Mouse (Mus musculus): Measurements from ENCODE around the gene Pdpk1. TPM values are rescaled to one million over a fixed set of nuclear protein-coding genes. Genes with fewer than 3 reads are reported as not detected.

Pdpk1 gene
- 35.8 and 36.0 TPM in 2 replicates for polyA plus RNA-seq (2015; fragmentation: Nextera tagmentation; extraction: Ambion mirVana)

DNA sequence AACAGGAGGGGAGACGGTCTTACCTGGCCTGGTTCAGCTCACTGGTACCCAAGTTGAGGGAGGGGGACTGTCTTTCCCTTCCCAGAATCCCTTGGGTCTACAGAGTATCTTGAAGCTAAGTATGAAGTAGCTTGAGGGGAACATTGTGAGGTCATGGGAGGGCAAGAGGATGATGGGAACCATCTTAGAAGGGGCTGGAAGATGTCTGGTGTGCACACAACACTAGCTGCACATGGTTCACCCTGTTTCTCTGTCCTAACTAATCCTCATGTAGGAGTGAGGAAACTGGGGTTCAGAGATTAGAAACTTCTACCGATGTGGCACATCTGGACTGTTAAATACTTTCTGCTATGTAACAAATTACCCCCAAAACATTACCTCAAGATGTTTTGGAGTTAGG lies at the start of gene Pdpk1:
Pdpk1 (minus strand) TSS at position 101 of the 400 bp plus-strand sequence.
- H3K36me3 ChIP-seq = no peaks in the 10 kb centered on the region
- peaks cover 9% of the 10 kb centered on the region; the same call in 1 of the 2 replicates for H3K4me1 ChIP-seq (replicated peaks)
- no peak within 1 kb of the TSS for H3K27ac ChIP-seq
- H3K9ac ChIP-seq = peak within 1 kb of the TSS; percentile 43
- no peaks in the 10 kb centered on the region for H3K9me3 ChIP-seq
- H3K27me3 ChIP-seq (replicated peaks) = no peaks in the 10 kb centered on the region
- peak within 1 kb of the TSS; percentile 41 for H3K4me3 ChIP-seq (replicated peaks)
- WGBS = 89% methylated on average over 2 of the region's 2 CpGs
- ATAC-seq = no peak
- peak within 1 kb of the TSS; percentile 88 for H3K4me2 ChIP-seq (replicated peaks)

DNA sequence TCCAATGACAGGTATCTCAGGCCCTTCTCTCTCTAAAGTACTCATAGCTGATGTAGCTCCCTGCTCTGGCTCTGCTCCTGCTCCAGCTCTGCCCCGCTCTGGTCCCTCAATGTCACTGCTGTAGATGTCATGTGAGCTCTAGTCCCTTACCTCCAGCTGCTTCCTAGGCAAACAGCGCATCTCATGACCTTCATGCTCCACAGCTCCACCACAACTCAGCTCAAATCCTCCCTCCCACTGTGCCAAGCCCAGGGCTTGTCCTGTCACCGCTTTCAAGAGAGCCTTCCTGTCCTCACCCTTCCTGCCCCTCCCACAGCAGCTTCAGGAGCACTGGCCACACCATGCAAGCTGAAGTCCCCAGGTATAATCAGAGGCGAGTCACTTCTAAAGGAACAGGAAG lies 49.0 kb upstream of the Pdpk1 start:
- Histone ChIP-seq H3K4me3 (replicated peaks) (no peak overlapping the region), H3K27me3 (replicated peaks) (no peaks in the 10 kb centered on the region), H3K9ac (no peak overlapping the region), H3K27ac (no peak overlapping the region), H3K4me1 (replicated peaks) (peaks cover 31% of the 10 kb centered on the region), H3K36me3 (no peaks in the 10 kb centered on the region), H3K4me2 (replicated peaks) (no peak overlapping the region), H3K9me3 (no peaks in the 10 kb centered on the region)
- WGBS = 57% methylated on average over 4 of the region's 4 CpGs
- ATAC-seq = no peak

- H3K36me3 ChIP-seq = no peaks in the 10 kb centered on the region
Measured at GRCm38 (mm10) chr17:24199252-24199651, 48.5 kb upstream of the Pdpk1 start.

DNA sequence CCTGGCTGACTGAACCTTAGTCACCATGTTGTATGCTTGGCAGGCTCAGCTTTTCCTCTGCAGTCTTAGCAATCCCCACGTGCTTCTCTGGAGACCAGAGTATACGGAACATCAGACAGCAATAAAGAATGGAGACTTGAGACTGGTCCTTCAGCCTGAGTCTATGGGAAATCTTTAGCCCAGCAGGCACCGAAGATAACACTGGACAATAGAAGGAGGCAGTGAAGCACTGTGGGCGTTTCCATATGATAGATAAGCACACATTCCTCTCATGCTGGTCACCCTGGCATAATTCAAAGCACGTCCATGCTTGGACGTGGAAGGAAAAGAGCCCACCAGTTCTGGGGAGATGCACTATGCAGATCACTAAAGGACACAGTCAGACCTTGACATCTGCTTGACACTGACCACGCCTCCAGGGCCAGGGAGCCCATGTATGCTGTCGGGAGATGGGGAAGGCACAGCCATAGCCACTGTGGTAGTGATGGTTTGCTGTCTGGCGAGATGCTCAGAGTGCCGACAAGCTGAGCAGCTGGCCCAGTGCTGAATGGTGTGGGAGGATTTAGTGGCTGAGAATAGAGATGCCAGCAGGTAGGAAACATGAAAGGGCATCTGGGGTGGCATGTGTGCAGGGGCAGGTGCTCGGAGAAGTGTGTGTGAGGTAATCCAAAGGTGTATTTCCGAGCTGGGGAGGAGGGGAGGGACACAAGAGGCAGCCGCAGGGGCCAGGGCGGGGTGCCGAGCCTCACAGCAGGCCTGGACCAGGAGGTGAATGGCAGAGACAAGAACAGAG lies 46.5 kb upstream of the Pdpk1 start:
- 58% methylated on average over 15 of the region's 15 CpGs for WGBS
- Histone ChIP-seq H3K36me3 (no peaks in the 10 kb centered on the region), H3K4me2 (replicated peaks) (no peak overlapping the region), H3K4me1 (replicated peaks) (peaks cover 13% of the 10 kb centered on the region; the same call in 1 of the 2 replicates), H3K9me3 (no peaks in the 10 kb centered on the region), H3K9ac (no peak overlapping the region), H3K27me3 (replicated peaks) (no peaks in the 10 kb centered on the region), H3K27ac (no peak overlapping the region), H3K4me3 (replicated peaks) (no peak overlapping the region)
- no peak for ATAC-seq

More at GRCm38 (mm10) chr17:24199252-24199651, 48.5 kb upstream of the Pdpk1 start:
- H3K27me3 ChIP-seq (replicated peaks) = no peaks in the 10 kb centered on the region
- H3K4me2 ChIP-seq (replicated peaks) = no peak overlapping the region
- 88% methylated on average over 4 of the region's 4 CpGs for WGBS
- ATAC-seq = no peak
- no peak overlapping the region for H3K9ac ChIP-seq
- no peaks in the 10 kb centered on the region for H3K9me3 ChIP-seq
- no peak overlapping the region for H3K4me3 ChIP-seq (replicated peaks)
- H3K4me1 ChIP-seq (replicated peaks) = peaks cover 26% of the 10 kb centered on the region
- no peak overlapping the region for H3K27ac ChIP-seq

DNA sequence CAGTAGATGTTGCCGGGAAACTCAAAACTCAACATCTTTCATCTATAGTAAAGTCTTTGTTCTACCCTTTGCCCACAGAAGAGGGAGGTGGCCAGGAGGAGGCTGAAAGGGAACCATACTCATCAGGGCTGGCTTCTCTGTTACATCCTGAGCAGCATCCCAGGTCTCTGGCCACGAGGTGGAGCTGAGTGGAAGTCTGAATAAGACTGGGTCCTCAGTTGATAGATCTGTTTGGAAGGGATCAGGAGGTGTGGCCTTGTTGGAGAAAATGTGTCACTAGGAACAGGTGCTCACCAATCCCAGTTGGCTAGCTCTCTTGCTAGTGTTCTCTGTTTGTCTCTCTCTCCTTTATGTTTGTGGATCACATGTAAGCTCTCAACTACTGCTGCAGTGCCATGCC lies 44.6 kb upstream of the Pdpk1 start:
- no peaks in the 10 kb centered on the region for H3K27me3 ChIP-seq (replicated peaks)

DNA sequence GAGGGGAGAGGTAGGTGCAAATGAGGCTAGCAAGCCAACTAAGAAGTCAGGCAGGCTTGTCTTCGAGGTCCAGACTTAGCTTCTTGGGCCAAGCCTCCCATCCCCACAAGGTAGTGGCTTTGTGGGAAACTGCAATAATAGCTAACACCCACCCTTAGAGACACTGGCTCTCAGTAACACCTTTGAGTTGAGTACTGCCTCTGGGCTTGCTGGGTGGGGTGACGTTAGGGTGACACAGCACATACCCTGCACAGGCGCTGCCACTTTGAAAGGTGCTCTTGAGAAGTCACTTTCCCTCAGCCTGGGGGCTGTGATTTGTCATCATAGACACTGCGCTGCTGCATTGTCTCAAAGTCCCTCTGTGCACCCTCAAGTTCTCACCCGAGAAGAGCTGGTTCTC lies 43.0 kb upstream of the Pdpk1 start:
- Histone ChIP-seq H3K27ac (no peak overlapping the region), H3K9ac (no peak overlapping the region), H3K4me3 (replicated peaks) (no peak overlapping the region), H3K9me3 (no peaks in the 10 kb centered on the region), H3K27me3 (replicated peaks) (no peaks in the 10 kb centered on the region), H3K4me2 (replicated peaks) (no peak overlapping the region), H3K36me3 (no peaks in the 10 kb centered on the region), H3K4me1 (replicated peaks) (no peaks in the 10 kb centered on the region)
- WGBS = 81% methylated on average over 5 of the region's 5 CpGs
- no peak for ATAC-seq

More for the DNA sequence above, 44.6 kb upstream of the Pdpk1 start:
- ATAC-seq = no peak
- H3K4me1 ChIP-seq (replicated peaks) = 0 out of 2 replicates have a peak, but pooled peaks cover under 1% of the 10 kb centered on the region
- H3K36me3 ChIP-seq = no peaks in the 10 kb centered on the region
- WGBS = 60% methylated on average over 2 of the region's 2 CpGs
- H3K27ac ChIP-seq = no peak overlapping the region
- H3K9me3 ChIP-seq = no peaks in the 10 kb centered on the region
- H3K9ac ChIP-seq = no peak overlapping the region
- H3K4me2 ChIP-seq (replicated peaks) = no peak overlapping the region
- no peak overlapping the region for H3K4me3 ChIP-seq (replicated peaks)

- 82% methylated on average over 8 of the region's 8 CpGs for WGBS
- Histone ChIP-seq H3K9ac (no peak overlapping the region), H3K27ac (no peak overlapping the region), H3K4me1 (replicated peaks) (no peaks in the 10 kb centered on the region), H3K27me3 (replicated peaks) (no peaks in the 10 kb centered on the region), H3K4me2 (replicated peaks) (no peak overlapping the region), H3K9me3 (no peaks in the 10 kb centered on the region), H3K4me3 (replicated peaks) (no peak overlapping the region), H3K36me3 (no peaks in the 10 kb centered on the region)
- no peak for ATAC-seq
Measured at GRCm38 (mm10) chr17:24193268-24193667, 42.5 kb upstream of the Pdpk1 start.

GRCm38 (mm10) chr17:24192848-24193247 lies 42.1 kb upstream of the Pdpk1 start:
- Histone ChIP-seq H3K4me2 (replicated peaks) (no peak overlapping the region), H3K9ac (no peak overlapping the region), H3K4me3 (replicated peaks) (no peak overlapping the region), H3K27me3 (replicated peaks) (no peaks in the 10 kb centered on the region), H3K27ac (no peak overlapping the region), H3K4me1 (replicated peaks) (no peaks in the 10 kb centered on the region), H3K9me3 (no peaks in the 10 kb centered on the region), H3K36me3 (0 out of 2 replicates have a peak, but pooled peaks cover 2% of the 10 kb centered on the region)
- no peak for ATAC-seq
- 77% methylated on average over 8 of the region's 8 CpGs for WGBS

GRCm38 (mm10) chr17:24191481-24191880 lies 40.8 kb upstream of the Pdpk1 start:
- Histone ChIP-seq H3K4me2 (replicated peaks) (no peak overlapping the region), H3K27me3 (replicated peaks) (no peaks in the 10 kb centered on the region), H3K27ac (no peak overlapping the region), H3K4me3 (replicated peaks) (no peak overlapping the region), H3K9ac (no peak overlapping the region), H3K36me3 (0 out of 2 replicates have a peak, but pooled peaks cover 2% of the 10 kb centered on the region), H3K4me1 (replicated peaks) (no peaks in the 10 kb centered on the region), H3K9me3 (no peaks in the 10 kb centered on the region)
- 71% methylated on average over 4 of the region's 4 CpGs for WGBS
- no peak for ATAC-seq

DNA sequence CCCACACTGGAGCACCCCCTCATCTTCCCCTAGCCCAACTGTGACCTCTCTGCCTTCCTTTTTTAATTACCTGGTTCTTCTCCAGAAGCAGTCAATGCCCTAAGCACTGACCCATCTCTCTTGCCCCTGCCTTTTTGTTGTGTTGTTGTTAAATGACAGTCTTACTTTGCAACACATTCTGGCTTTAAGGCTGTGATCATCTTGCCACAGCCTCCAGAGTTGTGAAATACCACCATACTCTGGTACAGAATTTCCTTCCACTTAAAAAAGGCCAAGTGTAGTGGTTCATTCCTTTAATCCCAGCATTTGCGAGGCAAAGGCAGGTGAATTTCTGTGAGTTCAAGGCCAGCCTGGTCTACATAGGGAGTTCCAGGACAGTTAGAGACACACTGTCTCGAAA lies 40.2 kb upstream of the Pdpk1 start:
- no peaks in the 10 kb centered on the region for H3K4me1 ChIP-seq (replicated peaks)
- 0 out of 2 replicates have a peak, but pooled peaks cover 2% of the 10 kb centered on the region for H3K36me3 ChIP-seq
- 82% methylated on average over 2 of the region's 2 CpGs for WGBS
- no peak for ATAC-seq
- no peaks in the 10 kb centered on the region for H3K27me3 ChIP-seq (replicated peaks)
- H3K27ac ChIP-seq = no peak overlapping the region
- H3K4me3 ChIP-seq (replicated peaks) = no peak overlapping the region
- H3K4me2 ChIP-seq (replicated peaks) = no peak overlapping the region
- H3K9me3 ChIP-seq = no peaks in the 10 kb centered on the region
- no peak overlapping the region for H3K9ac ChIP-seq

- Histone ChIP-seq H3K27ac (no peak overlapping the region), H3K9ac (no peak overlapping the region), H3K27me3 (replicated peaks) (no peaks in the 10 kb centered on the region), H3K4me3 (replicated peaks) (no peak overlapping the region), H3K9me3 (no peaks in the 10 kb centered on the region), H3K4me2 (replicated peaks) (no peak overlapping the region), H3K4me1 (replicated peaks) (no peaks in the 10 kb centered on the region; the same call in 1 of the 2 replicates), H3K36me3 (no peaks in the 10 kb centered on the region)
- 78% methylated on average over 3 of the region's 3 CpGs for WGBS
- ATAC-seq = no peak
Measured at GRCm38 (mm10) chr17:24174259-24174658, 23.5 kb upstream of the Pdpk1 start.

DNA sequence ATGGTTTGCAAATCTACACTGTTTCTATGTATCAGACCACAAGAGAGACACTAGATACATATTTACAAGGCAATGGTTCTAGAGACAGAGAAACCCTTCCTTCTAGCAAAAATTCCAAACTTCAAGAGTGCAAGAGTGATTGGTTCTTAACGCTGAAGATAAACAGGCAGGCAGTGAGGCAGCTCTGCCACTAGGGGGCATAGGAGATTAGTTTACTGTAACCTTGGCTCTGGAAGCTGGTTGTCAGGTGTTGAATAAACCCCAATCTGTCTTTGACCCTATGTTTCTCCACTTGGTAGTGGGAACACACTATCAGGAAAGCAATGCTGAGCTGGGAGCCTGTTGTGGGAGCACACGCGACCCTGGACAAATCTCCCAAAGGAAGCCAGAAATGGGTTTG lies 22.7 kb upstream of the Pdpk1 start:
- no peak overlapping the region for H3K27ac ChIP-seq
- H3K4me3 ChIP-seq (replicated peaks) = no peak overlapping the region
- 0% methylated on average over 3 of the region's 3 CpGs for WGBS

GRCm38 (mm10) chr17:24171738-24172137 lies 21.0 kb upstream of the Pdpk1 start:
- no peak overlapping the region for H3K9ac ChIP-seq
- no peaks in the 10 kb centered on the region for H3K9me3 ChIP-seq
- WGBS = 85% methylated on average over 4 of the region's 4 CpGs
- ATAC-seq = no peak
- H3K4me3 ChIP-seq (replicated peaks) = no peak overlapping the region
- no peaks in the 10 kb centered on the region for H3K27me3 ChIP-seq (replicated peaks)
- H3K4me1 ChIP-seq (replicated peaks) = peaks cover 11% of the 10 kb centered on the region
- H3K4me2 ChIP-seq (replicated peaks) = no peak overlapping the region
- H3K27ac ChIP-seq = no peak overlapping the region
- H3K36me3 ChIP-seq = no peaks in the 10 kb centered on the region

More for the DNA sequence above, 22.7 kb upstream of the Pdpk1 start:
- H3K4me2 ChIP-seq (replicated peaks) = no peak overlapping the region
- H3K36me3 ChIP-seq = no peaks in the 10 kb centered on the region
- no peaks in the 10 kb centered on the region for H3K27me3 ChIP-seq (replicated peaks)
- H3K9me3 ChIP-seq = no peaks in the 10 kb centered on the region
- ATAC-seq = no peak
- H3K4me1 ChIP-seq (replicated peaks) = no peaks in the 10 kb centered on the region; the same call in 1 of the 2 replicates
- H3K9ac ChIP-seq = no peak overlapping the region
